Mouse (Mus musculus): ENCODE results near the gene Prss43.

DNA sequence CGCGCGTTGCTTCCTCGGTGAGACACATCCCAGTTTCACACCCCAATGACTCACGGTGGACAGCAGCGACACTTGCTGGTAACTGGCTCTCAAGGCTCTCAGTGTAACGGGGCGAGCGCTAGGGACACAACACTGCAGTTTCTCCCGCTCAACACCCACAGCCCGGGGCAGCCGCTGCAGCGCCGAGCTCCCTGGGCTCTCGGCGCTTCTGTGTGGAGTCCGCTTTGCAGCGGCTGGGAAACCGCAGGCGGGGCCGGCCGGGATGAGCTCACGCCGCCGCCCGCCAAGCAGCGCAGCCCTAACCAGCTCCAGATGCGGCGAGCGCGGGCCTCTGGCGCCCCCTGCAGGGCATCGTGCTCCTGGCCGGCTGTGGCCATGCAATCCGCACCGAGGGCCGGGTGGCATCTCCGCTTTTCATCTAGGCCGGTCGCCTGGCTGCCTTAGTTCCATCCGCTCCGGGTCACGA lies 45.2 kb upstream of the Prss43 start:
- TF ChIP-seq SMC3 (IDR thresholded peaks at IDR 0.05; ENCODE audit: low read depth, low read length) (peak; percentile 75), TCF12 (IDR thresholded peaks at IDR 0.05; ENCODE audit: low read depth, low read length) (peak; percentile 53; the same call in 1 of the 2 replicates), POLR2A (IDR thresholded peaks at IDR 0.05; ENCODE audit: low read depth, low read length) (no peak), ZMIZ1 (IDR thresholded peaks at IDR 0.05; ENCODE audit: low read depth, low read length) (no peak), E2F4 (IDR thresholded peaks at IDR 0.05; ENCODE audit: insufficient replicate concordance, low read depth, low read length) (no peak), MAX (IDR thresholded peaks at IDR 0.05; ENCODE audit: low read length) (peak; percentile 43; the same call in 1 of the 2 replicates), CHD1 (IDR thresholded peaks at IDR 0.05; ENCODE audit: low read depth, low read length) (no peak), CTCF (conservative IDR thresholded peaks at IDR 0.05 in 1 of 2, IDR thresholded peaks at IDR 0.05 in 1 of 2; ENCODE audit: low read depth in 2 of 2, low read length in 2 of 2) (peak in 1 of 2 experiments; percentile 82; a peak in 2 of 4 replicates), USF2 (conservative IDR thresholded peaks at IDR 0.05; ENCODE audit: low read depth, low read length) (no peak), USF1 (IDR thresholded peaks at IDR 0.05; ENCODE audit: low read depth, low read length) (no peak)

Data from CH12.LX (cell line).